14 mouse cellular contexts compared by ENCODE assay signal in the genomic region with DNA sequence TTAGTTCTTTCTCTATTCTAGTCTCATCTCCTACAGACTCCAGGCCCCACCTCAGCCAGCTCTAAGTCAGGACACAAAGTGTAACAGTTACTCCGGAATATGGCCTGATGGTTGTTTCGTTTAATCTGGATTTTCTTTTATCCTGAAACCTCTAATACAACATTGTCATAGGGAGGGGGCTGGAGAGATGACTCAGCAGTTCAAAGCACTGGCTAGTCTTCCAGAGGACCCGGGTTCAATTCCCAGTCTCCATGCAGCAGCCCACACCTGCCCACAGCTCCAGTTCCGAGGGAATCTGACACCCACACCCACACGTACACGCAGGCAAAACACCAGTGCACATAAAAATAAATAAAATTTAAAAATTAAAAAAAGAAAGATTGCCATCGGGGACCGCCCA. TPM values are rescaled to one million over a fixed set of nuclear protein-coding genes. Genes with fewer than 3 reads are reported as not detected.
A peak's percentile ranks its signal among the peaks of the same experiment; 100 is the strongest.
DNase-seq lines count a peak whose midpoint lies in the region; ATAC-seq and TF ChIP-seq lines count a peak whose summit lies in the region.
"Had no signal": no experiment of that assay in that cellular context is flagged by ENCODE, and none has a peak within 500 bp of the region (broad histone marks: within the 10 kb centered on the region; RNA-seq: fewer than 3 reads in every experiment).

No protein-coding gene starts in this region.

- H3K9me3 ChIP-seq in heart, postnatal 0 days (replicated peaks; ENCODE audit: control insufficient read depth, low read length): no peaks in the 10 kb centered on the region
- no peaks in the 10 kb centered on the region for H3K9me3 ChIP-seq in ES-Bruce4 (replicated peaks; ENCODE audit: control insufficient read depth, insufficient read depth, low read length, poor library complexity, severe bottlenecking)
- H3K9me3 ChIP-seq in embryonic facial prominence, embryonic 13.5 days: no peaks in the 10 kb centered on the region
- no peaks in the 10 kb centered on the region for H3K9me3 ChIP-seq in midbrain, embryonic 14.5 days (ENCODE audit: control insufficient read depth, low read length)
- H3K9me3 ChIP-seq in forebrain, embryonic 14.5 days (replicated peaks; ENCODE audit: control insufficient read depth, low read length): no peaks in the 10 kb centered on the region
- H3K9me3 ChIP-seq: forebrain, embryonic 12.5 days; liver, embryonic 12.5 days had no signal

- no peak overlapping the region for H3K9ac ChIP-seq in heart, postnatal 0 days (replicated peaks; ENCODE audit: low read depth, low read length)
- peak overlapping the region; percentile 32; the same call in 1 of the 2 replicates for H3K9ac ChIP-seq in ES-Bruce4 (ENCODE audit: low read depth, poor library complexity, severe bottlenecking)
- H3K9ac ChIP-seq in embryonic facial prominence, embryonic 13.5 days: no peak overlapping the region
- no peak overlapping the region for H3K9ac ChIP-seq in midbrain, embryonic 14.5 days (replicated peaks; ENCODE audit: low read length)
- H3K9ac ChIP-seq in forebrain, embryonic 14.5 days (ENCODE audit: low read length): no peak overlapping the region
- H3K9ac ChIP-seq: forebrain, embryonic 12.5 days; liver, embryonic 12.5 days had no signal

- TF ChIP-seq EP300 in heart, postnatal 0 days (IDR thresholded peaks at IDR 0.05; ENCODE audit: low read depth): no peak
- TF ChIP-seq EP300 in ES-Bruce4 (IDR thresholded peaks at IDR 0.05; ENCODE audit: insufficient read depth, low read depth, low read length): no peak

- intact Hi-C loops in heart, postnatal 10 days (cut with DNase I): loop anchor here (5.0 kb wide), 1 partner anchor 208 kb away; no protein-coding TSS in a partner anchor

- H3K27ac ChIP-seq in heart, postnatal 0 days (ENCODE audit: low read depth): peak overlapping the region; percentile 46; the same call in 1 of the 2 replicates
- H3K27ac ChIP-seq in ES-Bruce4 (ENCODE audit: insufficient read depth, low read length): peak overlapping the region; percentile 80
- H3K27ac ChIP-seq in embryonic facial prominence, embryonic 13.5 days: peak overlapping the region; percentile 93
- H3K27ac ChIP-seq in midbrain, embryonic 14.5 days (replicated peaks; ENCODE audit: low read depth, low read length): 0 out of 2 replicates have a peak overlapping the region, but pooled peaks have one; percentile 20
- H3K27ac ChIP-seq in forebrain, embryonic 14.5 days (ENCODE audit: low read depth, low read length): no peak overlapping the region
- H3K27ac ChIP-seq: forebrain, embryonic 12.5 days; liver, embryonic 12.5 days had no signal

- DNase-seq in heart, postnatal 0 days (ENCODE audit: low spot score): no peak
- no peak for DNase-seq in heart, postnatal 10 days
- no peak for DNase-seq in midbrain, embryonic 14.5 days
- no peak for DNase-seq in lung, adult 2 months
- DNase-seq in forebrain, embryonic 14.5 days (ENCODE audit: low spot score): no peak
- no peak for DNase-seq in left cerebral cortex, adult 11 months (ENCODE audit: low spot score)
- DNase-seq: lung, postnatal 14 days; thymus, postnatal 25 days had no signal

- H3K27me3 ChIP-seq in heart, postnatal 0 days (ENCODE audit: control insufficient read depth, insufficient read depth, low read length): no peaks in the 10 kb centered on the region
- H3K27me3 ChIP-seq in ES-Bruce4 (ENCODE audit: control insufficient read depth, insufficient read depth, low read length, poor library complexity, severe bottlenecking): no peaks in the 10 kb centered on the region
- no peaks in the 10 kb centered on the region for H3K27me3 ChIP-seq in embryonic facial prominence, embryonic 13.5 days
- H3K27me3 ChIP-seq in midbrain, embryonic 14.5 days (ENCODE audit: control insufficient read depth, insufficient read depth, low read length): no peaks in the 10 kb centered on the region
- H3K27me3 ChIP-seq in forebrain, embryonic 14.5 days (replicated peaks; ENCODE audit: control insufficient read depth, insufficient read depth, low read length): no peaks in the 10 kb centered on the region
- H3K27me3 ChIP-seq: forebrain, embryonic 12.5 days had no signal

- H3K4me3 ChIP-seq in heart, postnatal 0 days (ENCODE audit: low read depth, low read length): no peak overlapping the region
- H3K4me3 ChIP-seq in ES-Bruce4 (ENCODE audit: low read depth, low read length): no peak overlapping the region
- no peak overlapping the region for H3K4me3 ChIP-seq in embryonic facial prominence, embryonic 13.5 days
- H3K4me3 ChIP-seq in midbrain, embryonic 14.5 days (replicated peaks; ENCODE audit: low read depth, low read length): no peak overlapping the region
- H3K4me3 ChIP-seq in lung, adult 2 months (replicated peaks; ENCODE audit: extremely low read depth, low read depth, low read length): no peak overlapping the region
- H3K4me3 ChIP-seq in forebrain, embryonic 14.5 days (ENCODE audit: low read depth, low read length): no peak overlapping the region
- H3K4me3 ChIP-seq: forebrain, embryonic 12.5 days; liver, embryonic 12.5 days had no signal

- ATAC-seq in heart, postnatal 0 days (ENCODE audit: insufficient read depth, low read depth): no peak
- no peak for ATAC-seq in embryonic facial prominence, embryonic 13.5 days (ENCODE audit: insufficient number of reproducible peaks, insufficient read depth, low FRiP score, low TSS enrichment, low read depth)
- ATAC-seq in midbrain, embryonic 14.5 days (ENCODE audit: low FRiP score, low TSS enrichment): no peak
- no peak for ATAC-seq in forebrain, embryonic 14.5 days
- ATAC-seq: liver, embryonic 12.5 days had no signal

- peaks cover 23% of the 10 kb centered on the region for H3K4me1 ChIP-seq in heart, postnatal 0 days (ENCODE audit: control insufficient read depth, insufficient read depth)
- peaks cover 15% of the 10 kb centered on the region for H3K4me1 ChIP-seq in ES-Bruce4 (ENCODE audit: control insufficient read depth, insufficient read depth, low read length)
- peaks cover 78% of the 10 kb centered on the region for H3K4me1 ChIP-seq in embryonic facial prominence, embryonic 13.5 days
- peaks cover 39% of the 10 kb centered on the region for H3K4me1 ChIP-seq in midbrain, embryonic 14.5 days (ENCODE audit: control insufficient read depth, insufficient read depth, low read length)
- peaks cover 7% of the 10 kb centered on the region for H3K4me1 ChIP-seq in lung, adult 2 months (ENCODE audit: control insufficient read depth, insufficient read depth, low read length)
- peaks cover 34% of the 10 kb centered on the region for H3K4me1 ChIP-seq in forebrain, embryonic 14.5 days (ENCODE audit: control insufficient read depth, insufficient read depth, low read length)

- WGBS in heart, postnatal 0 days: 92% methylated on average over 8 of the region's 8 CpGs
- WGBS in embryonic facial prominence, embryonic 13.5 days: 80% methylated on average over 8 of the region's 8 CpGs
- 94% methylated on average over 8 of the region's 8 CpGs for WGBS in midbrain, embryonic 14.5 days
- 94% methylated on average over 8 of the region's 8 CpGs for WGBS in lung, adult 2 months
- 94% methylated on average over 8 of the region's 8 CpGs for WGBS in forebrain, embryonic 14.5 days

- TF ChIP-seq CTCF in heart, postnatal 0 days (IDR thresholded peaks at IDR 0.05; ENCODE audit: low read depth): no peak
- no peak for TF ChIP-seq CTCF in ES-Bruce4 (IDR thresholded peaks at IDR 0.05; ENCODE audit: low read depth, low read length)
- no peak for TF ChIP-seq CTCF in lung, adult 2 months (IDR thresholded peaks at IDR 0.05; ENCODE audit: insufficient read depth, low read length)

- no peaks in the 10 kb centered on the region for H3K36me3 ChIP-seq in heart, postnatal 0 days (replicated peaks; ENCODE audit: control insufficient read depth, insufficient read depth, low read length)
- no peaks in the 10 kb centered on the region for H3K36me3 ChIP-seq in ES-Bruce4 (ENCODE audit: control insufficient read depth, insufficient read depth, low read length, poor library complexity, severe bottlenecking)
- no peaks in the 10 kb centered on the region for H3K36me3 ChIP-seq in embryonic facial prominence, embryonic 13.5 days
- H3K36me3 ChIP-seq in midbrain, embryonic 14.5 days (ENCODE audit: control insufficient read depth, insufficient read depth, low read length): no peaks in the 10 kb centered on the region
- no peaks in the 10 kb centered on the region for H3K36me3 ChIP-seq in forebrain, embryonic 14.5 days (ENCODE audit: control insufficient read depth, insufficient read depth, low read length)
- H3K36me3 ChIP-seq: forebrain, embryonic 12.5 days; liver, embryonic 12.5 days had no signal

- TF ChIP-seq POLR2A in ES-Bruce4 (IDR thresholded peaks at IDR 0.05; ENCODE audit: insufficient read depth, low read length): no peak
- TF ChIP-seq POLR2A in lung, adult 2 months (IDR thresholded peaks at IDR 0.05; ENCODE audit: borderline replicate concordance, extremely low read depth, low read depth, low read length): no peak

- no peak overlapping the region for H3K4me2 ChIP-seq in heart, postnatal 0 days (ENCODE audit: low read depth, low read length)
- H3K4me2 ChIP-seq in embryonic facial prominence, embryonic 13.5 days: no peak overlapping the region
- no peak overlapping the region for H3K4me2 ChIP-seq in midbrain, embryonic 14.5 days (ENCODE audit: low read length)
- no peak overlapping the region for H3K4me2 ChIP-seq in forebrain, embryonic 14.5 days (ENCODE audit: low read length)
- H3K4me2 ChIP-seq: liver, embryonic 12.5 days had no signal

RNA-seq across cellular contexts. Expression of gene Apol7a, which starts 39.0 kb away (rescaled TPM):
- total RNA-seq in heart, postnatal 0 days (2014; rRNA removed; ENCODE audit: low replicate concordance): 1.3 TPM in 1 of 2 replicates, not detected in the other
- polyA plus RNA-seq in heart, postnatal 0 days (2015; fragmentation: Nextera tagmentation; extraction: Ambion mirVana): 0.20 and 0.27 TPM in 2 replicates
- under 1 TPM; 0.17 to 0.34 TPM for total RNA-seq in heart, postnatal 10 days (2021)
- polyA plus RNA-seq in ES-Bruce4 (2011; ENCODE audit: insufficient read depth, insufficient read length, low read depth, missing spikeins): not detected in 2 replicates
- polyA plus RNA-seq in embryonic facial prominence, embryonic 13.5 days (2015; fragmentation: Nextera tagmentation; extraction: Ambion mirVana): not detected in 2 replicates
- not detected in 2 replicates for polyA plus RNA-seq in midbrain, embryonic 14.5 days (2014; fragmentation: Nextera tagmentation; extraction: Ambion mirVana)
- polyA plus RNA-seq in lung, adult 2 months (2012; rRNA removed): 0.31 and 0.38 TPM in 2 replicates
- polyA plus RNA-seq in forebrain, embryonic 14.5 days (2014; fragmentation: Nextera tagmentation; extraction: Ambion mirVana): not detected in 2 replicates
- total RNA-seq: layer of hippocampus, postnatal 25 days had no signal
- polyA plus RNA-seq: forebrain, embryonic 12.5 days had no signal

RNA-seq across cellular contexts. Expression of gene Apol9a, which starts 51.0 kb away (rescaled TPM):
- 0.12 TPM in 1 of 2 replicates, not detected in the other for total RNA-seq in heart, postnatal 0 days (2014; rRNA removed; ENCODE audit: low replicate concordance)
- 0.45 and 0.52 TPM in 2 replicates for polyA plus RNA-seq in heart, postnatal 0 days (2015; fragmentation: Nextera tagmentation; extraction: Ambion mirVana)
- under 1 TPM in 1 of 2 experiments, not detected in 1; 0.17 TPM for total RNA-seq in heart, postnatal 10 days (2021)
- not detected in 2 replicates for polyA plus RNA-seq in ES-Bruce4 (2011; ENCODE audit: insufficient read depth, insufficient read length, low read depth, missing spikeins)
- 0.15 TPM in 1 of 2 replicates, not detected in the other for polyA plus RNA-seq in embryonic facial prominence, embryonic 13.5 days (2015; fragmentation: Nextera tagmentation; extraction: Ambion mirVana)
- polyA plus RNA-seq in midbrain, embryonic 14.5 days (2014; fragmentation: Nextera tagmentation; extraction: Ambion mirVana): not detected in 2 replicates
- polyA plus RNA-seq in lung, adult 2 months (2012; rRNA removed): 0.80 and 1.3 TPM in 2 replicates
- polyA plus RNA-seq in forebrain, embryonic 14.5 days (2014; fragmentation: Nextera tagmentation; extraction: Ambion mirVana): not detected in 2 replicates
- total RNA-seq: gastrocnemius, postnatal 25 days; layer of hippocampus, postnatal 25 days had no signal
- polyA plus RNA-seq: forebrain, embryonic 12.5 days; liver, embryonic 12.5 days had no signal

RNA-seq across cellular contexts. Expression of gene Rbfox2, which starts 53.1 kb away (rescaled TPM):
- 143 and 151 TPM in 2 replicates for total RNA-seq in heart, postnatal 0 days (2014; rRNA removed; ENCODE audit: low replicate concordance)
- polyA plus RNA-seq in heart, postnatal 0 days (2015; fragmentation: Nextera tagmentation; extraction: Ambion mirVana): 47.6 and 49.1 TPM in 2 replicates
- total RNA-seq in heart, postnatal 10 days (2021): 100 to 1,000 TPM; 134 to 153 TPM
- 78.1 and 78.3 TPM in 2 replicates for polyA plus RNA-seq in ES-Bruce4 (2011; ENCODE audit: insufficient read depth, insufficient read length, low read depth, missing spikeins)
- polyA plus RNA-seq in embryonic facial prominence, embryonic 13.5 days (2015; fragmentation: Nextera tagmentation; extraction: Ambion mirVana): 57.8 and 66.7 TPM in 2 replicates
- polyA plus RNA-seq in midbrain, embryonic 14.5 days (2014; fragmentation: Nextera tagmentation; extraction: Ambion mirVana): 195 and 282 TPM in 2 replicates
- 65.0 and 72.0 TPM in 2 replicates for polyA plus RNA-seq in lung, adult 2 months (2012; rRNA removed)
- polyA plus RNA-seq in forebrain, embryonic 14.5 days (2014; fragmentation: Nextera tagmentation; extraction: Ambion mirVana): 186 and 229 TPM in 2 replicates
